Mouse (Mus musculus) heart, postnatal 0 days (tissue): ENCODE data around the gene Tgm3.

ENCODE experiments used
- CTCF ChIP-seq: IDR thresholded peaks from 2 replicates; pipeline ENCODE4 v1.5.1; 2016; ENCODE audit warnings: antibody characterized with exemption, control low read depth, low read depth
- EP300 ChIP-seq: IDR thresholded peaks from 2 replicates; pipeline ENCODE4 v1.6.1; 2016; ENCODE audit warnings: antibody characterized with exemption, low read depth

GRCm38 (mm10) chr2:130068228-130068627, 56.1 kb downstream of the Tgm3 start:
- TF ChIP-seq EP300 (no peak), CTCF (peak; percentile 72)
